Mouse (Mus musculus) hematopoietic stem cell, adult 5-6 weeks (primary cell): ENCODE measurements at regions not wholly inside any gene's neighbourhood (a gene's known extent, or its start where the extent isn't known, plus 50 kb on each side); places are given as distances from the start of the nearest gene placed in this dataset.
"Not testable (repeated sequence)": the region's sequence is repeated elsewhere in the genome, so short reads cannot be mapped to it uniquely, and the experiment has no call there.

Source experiments
- ATAC-seq, 2 experiments: fragments of 125-278 bp in 1 of 2; replicated peaks in 1 of 2; 2 replicates each; pipeline ENCODE4 v1.8.0; 2016 to 2017; ENCODE audit warnings: inconsistent platforms in 2 of 2, mild to moderate bottlenecking in 2 of 2, moderate number of reproducible peaks in 2 of 2, low read depth in 1 of 2, moderate TSS enrichment in 1 of 2; ENCODE audit not compliant: low FRiP score in 2 of 2, poor library complexity in 2 of 2, severe bottlenecking in 2 of 2, insufficient read depth in 1 of 2, low TSS enrichment in 1 of 2

DNA sequence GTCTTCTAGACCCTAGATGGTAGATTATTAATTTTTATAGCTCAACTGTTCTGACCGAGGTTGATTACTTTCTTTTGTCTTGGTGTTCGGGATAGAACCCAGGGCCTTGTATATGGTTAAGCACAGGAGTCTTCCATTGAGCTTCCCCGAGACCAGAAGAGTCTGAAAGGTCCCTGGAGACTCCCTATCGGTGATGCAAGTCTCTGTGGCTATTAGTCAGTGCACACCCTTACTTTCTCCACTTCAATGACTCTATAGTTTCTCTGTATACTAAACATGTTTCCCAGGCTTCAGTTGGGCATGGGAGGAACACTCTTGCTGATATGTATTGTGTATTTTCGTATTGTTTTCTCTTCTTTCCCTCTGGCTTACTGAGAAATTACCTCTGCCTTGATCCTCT, 623.8 kb upstream of the Igfbp3 start:
- ATAC-seq = no peak

DNA sequence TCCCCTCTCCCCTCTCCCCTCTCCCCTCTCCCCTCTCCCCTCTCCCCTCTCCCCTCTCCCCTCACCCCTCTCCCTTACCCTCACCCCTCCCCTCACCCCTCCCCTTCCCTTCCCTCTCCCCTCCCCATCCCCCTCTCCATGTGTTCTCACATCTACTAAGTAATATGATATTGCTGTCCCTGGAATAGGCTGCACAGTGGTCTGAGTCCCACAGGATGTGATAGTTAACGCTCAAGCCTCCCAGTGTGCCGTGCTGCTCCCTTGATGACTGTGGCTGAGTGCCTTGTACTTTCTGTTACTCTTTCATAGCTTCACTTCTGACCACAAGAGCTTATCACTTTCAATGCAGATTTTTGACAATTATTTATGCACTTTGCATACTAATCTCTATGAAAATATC, 620.4 kb upstream of the Igfbp3 start:
- no peak for ATAC-seq

DNA sequence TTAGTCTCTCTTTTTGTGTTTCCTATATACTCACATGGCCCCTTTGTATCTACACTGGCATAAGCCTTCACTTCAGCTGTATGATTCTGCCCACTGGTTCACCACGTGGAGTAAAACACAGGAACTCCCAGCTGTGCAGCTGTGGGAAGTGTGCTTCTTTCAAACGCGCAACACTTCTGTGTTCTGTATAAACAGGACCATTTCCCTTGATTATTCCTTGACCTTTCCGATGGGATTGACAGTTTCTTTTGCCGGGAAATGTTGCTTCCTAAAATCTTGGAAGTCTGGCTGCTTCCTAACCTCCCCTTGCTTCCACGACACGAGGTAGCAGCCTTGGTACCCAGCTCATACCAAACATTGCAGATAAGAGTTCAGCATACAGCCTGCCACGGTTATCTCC, 618.7 kb upstream of the Igfbp3 start:
- ATAC-seq = no peak

DNA sequence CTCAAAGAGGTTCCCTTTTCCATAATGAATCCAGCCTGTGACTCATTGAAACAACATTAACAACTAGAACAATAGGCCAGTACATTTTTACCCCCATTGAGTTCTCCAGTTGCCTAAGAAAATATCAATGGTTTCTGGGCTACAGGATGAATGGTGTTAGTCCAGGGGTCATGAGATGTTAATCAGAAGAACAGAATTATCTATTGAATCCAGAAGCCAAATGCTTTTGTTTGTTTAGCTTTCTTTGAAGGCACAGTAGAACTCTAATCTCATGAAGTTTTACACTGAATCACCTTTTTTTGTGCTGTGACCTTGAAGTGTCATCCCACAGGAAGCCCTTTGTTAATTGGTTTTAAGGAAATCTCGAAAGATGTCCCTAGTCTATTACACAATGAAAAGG, 616.0 kb upstream of the Igfbp3 start:
- ATAC-seq = no peak

DNA sequence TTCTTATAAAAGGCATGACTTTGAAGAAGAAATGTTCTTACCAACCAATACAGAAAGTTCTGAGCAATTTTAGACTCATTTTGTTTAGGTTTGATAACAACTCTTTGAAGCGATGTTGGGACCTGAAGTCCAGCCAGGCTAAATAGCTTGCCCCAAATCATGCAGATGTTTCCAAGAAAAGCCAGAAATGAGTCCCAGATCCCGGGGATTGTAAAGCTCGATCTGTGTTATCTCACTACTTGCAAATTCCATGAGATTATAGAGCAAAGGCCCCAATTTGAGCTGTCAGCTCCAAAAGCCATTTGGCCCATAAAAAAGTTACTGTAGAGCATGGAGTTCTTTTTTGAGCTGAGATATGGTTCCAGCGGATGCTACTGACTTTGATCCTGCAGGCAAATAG, 614.3 kb upstream of the Igfbp3 start:
- ATAC-seq = no peak

DNA sequence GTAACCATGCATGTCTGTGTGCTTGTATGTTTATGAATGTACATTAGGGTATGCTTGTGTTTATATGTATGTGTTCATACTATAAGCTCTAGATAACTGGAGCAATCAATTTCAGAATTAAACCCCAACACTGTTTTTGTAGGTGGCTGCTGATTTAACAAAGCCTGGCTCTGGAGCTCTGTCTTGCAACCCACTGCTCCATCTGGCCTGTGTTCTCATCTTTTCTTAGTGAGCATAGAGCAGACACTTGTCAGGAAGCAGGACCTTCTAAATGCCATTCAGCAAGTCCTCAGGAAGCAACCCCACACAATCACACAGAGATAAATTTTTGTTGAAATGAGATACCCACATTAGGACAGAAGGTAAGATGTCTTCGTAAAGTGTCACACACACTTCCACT, 613.7 kb upstream of the Igfbp3 start:
- ATAC-seq = no peak

DNA sequence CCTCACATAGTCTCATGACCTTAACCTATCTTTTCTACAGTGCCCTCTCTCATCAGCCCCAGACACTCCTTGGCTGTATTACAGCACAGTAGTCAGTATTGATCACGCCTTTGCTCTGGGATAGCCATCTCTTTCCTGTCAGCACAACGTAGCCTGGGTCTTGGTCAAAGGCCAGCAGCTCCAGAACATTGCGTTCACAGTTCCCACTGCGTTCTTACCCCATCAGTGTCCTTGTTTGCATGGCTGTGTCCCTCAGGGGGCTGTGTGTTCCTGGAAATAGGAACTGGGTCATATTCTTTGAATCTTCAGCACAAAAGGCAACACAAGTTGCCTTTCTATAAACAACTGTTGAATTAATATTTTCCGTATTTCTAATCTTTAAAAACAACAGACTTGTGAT, 602.0 kb upstream of the Igfbp3 start:
- ATAC-seq = no peak

DNA sequence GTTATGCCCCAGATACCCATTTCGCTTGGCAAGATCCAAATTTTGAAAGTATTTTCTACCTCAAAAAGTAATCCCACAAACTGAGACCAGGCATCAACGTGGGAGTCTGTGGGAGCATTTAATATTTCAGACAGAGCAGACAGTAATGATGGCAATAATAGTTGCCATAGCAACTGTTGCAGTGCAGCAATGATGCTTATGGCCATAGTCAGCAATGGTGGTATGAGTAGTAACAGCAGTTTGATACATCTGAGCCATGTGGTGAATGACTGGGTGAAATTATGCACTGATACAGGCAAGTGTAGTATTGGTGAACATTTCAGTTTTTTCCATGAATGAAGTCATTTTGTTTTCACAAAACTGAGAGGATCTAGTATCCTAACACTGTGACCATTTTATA, 600.8 kb upstream of the Igfbp3 start:
- no peak for ATAC-seq

DNA sequence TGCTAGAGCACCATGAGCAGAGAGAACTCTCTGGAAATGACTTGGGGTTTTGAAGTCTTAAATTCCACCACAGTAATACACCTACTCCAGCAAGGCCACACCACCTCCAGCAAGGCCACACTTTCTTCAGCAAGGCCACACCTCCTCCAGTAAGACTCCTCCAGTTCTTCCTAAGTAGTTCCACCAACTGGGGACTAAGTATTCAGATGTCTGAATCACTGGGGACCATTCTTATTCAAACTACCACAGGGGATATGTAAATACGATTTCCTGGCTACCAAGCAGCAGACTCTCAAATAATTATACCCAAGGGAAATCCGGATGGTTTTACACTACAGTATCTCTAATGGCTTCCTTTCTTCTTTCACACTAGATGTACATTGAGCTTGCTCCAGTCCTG, 598.7 kb upstream of the Igfbp3 start:
- no peak for ATAC-seq

DNA sequence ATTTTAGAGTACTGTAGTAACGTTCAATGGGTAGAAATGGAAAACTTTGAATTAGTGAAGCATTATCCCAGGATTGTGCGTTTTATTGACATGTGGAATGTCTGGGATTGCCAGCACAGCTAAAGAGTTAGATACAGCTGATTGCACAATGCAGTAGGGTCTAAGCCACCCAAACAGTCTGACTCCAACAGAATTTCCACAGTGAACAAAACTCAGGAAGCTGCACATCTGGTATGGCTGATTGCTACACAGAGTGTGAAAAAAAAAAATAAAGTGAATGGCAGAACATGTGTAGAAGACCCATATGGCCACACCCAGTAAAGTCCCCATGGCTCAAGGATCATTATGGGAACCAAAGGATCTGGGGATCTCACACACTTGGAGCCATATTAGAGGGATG, 596.0 kb upstream of the Igfbp3 start:
- no peak for ATAC-seq

DNA sequence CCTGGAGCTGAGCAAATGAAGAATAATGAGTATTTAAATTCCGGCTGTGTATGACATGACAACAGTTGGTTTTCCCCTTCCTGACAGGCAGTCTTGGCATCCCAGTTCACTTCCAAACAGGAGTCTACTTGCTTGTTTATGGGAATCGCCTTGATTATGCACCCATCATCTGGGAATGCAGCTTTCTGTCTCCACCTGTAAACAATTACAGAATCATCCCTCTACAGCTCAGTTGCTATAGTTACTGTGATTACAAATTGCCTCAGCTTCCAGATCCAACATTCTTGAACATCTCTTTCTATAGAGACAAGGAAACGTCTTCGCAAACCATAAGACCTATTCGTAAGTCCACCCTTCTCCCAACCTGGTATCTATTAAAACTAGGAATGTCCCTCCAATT, 582.6 kb upstream of the Igfbp3 start:
- no peak for ATAC-seq

DNA sequence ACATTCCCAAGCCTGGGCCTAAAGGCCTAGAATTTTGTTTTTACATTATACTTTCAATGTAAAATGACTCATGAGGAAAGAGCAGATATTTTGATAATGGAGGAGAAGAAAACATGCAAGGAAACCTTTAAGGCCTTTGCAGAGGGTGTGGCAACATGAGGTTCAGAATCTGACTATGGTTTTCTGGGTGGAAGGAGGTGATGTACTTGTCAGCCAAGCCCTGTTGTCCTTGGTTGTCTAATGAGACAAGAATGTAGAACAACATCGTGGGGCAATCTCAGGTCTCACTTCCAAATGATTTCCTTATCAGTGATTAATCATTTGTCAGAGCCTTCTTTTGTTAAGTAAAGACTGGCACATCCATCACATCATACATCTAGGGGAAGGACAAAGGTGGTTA, 580.5 kb upstream of the Igfbp3 start:
- ATAC-seq = no peak

DNA sequence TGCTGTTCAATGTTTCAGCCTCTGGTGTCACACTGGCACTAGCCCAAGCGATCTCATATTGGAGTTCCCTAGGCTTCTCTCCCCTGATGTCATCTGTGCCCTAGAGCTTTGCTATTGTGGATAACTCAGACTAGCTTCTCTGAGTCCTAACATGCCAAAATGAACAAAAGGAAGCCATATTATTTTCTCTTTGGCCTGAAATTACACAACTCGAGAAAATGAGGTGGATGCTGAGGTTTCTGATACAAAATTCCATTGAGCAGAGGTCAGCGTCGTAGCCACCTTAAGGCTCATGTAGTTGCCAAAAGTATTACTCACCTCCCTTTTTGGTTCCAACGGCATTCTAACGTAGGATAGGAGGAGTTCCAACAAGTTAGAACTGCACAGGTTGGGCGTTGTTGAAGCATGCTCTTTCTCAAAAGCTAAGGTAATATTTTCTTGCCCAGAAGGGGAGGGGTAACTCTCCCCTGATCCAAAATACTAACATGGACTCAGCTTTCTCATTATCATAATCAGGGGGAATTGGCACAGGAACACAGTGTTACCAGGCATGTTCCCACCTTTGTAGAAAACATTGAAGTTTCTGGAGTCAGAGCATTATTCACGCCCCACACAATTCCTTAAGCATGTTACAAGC, 566.9 kb upstream of the Igfbp3 start:
- ATAC-seq = no peak

DNA sequence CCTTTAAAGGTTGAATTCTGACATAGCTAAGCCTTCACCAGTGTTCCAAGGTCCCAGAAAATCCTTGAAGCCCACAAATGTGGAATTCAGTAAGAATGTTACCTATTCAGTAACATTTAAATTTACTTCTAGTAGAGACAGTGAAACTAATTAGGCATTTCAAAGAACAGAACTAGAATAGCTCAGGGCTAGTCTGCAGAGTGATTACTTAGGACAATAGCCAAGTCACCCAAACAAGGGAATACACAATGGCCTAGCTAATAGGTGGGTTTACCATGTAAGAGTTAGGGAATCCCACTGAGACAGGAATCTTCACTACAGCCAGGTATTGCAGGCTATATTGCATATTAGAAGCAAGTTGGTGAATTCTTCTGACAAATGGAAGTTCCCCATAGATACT, 561.6 kb upstream of the Igfbp3 start:
- ATAC-seq = not testable (repeated sequence)

DNA sequence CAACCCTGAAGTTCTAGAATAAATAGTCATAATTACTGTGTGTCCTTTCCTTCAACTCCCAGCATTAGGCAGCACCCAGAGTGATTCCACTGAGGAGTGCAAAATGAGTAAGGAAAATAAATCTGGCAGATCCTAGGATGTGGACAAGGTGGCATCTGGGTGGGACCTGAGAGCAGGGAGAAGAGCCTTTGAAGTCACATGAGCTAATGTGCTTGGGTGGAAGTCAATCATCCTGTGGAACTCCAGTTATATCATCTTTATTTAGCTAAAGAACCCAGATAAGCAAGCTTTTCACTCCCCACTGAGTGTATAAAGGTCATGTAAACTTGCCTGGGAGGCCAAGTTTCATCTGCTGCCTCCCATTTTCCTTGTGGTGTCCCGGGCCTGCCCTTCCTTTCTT, 551.6 kb upstream of the Igfbp3 start:
- no peak for ATAC-seq

DNA sequence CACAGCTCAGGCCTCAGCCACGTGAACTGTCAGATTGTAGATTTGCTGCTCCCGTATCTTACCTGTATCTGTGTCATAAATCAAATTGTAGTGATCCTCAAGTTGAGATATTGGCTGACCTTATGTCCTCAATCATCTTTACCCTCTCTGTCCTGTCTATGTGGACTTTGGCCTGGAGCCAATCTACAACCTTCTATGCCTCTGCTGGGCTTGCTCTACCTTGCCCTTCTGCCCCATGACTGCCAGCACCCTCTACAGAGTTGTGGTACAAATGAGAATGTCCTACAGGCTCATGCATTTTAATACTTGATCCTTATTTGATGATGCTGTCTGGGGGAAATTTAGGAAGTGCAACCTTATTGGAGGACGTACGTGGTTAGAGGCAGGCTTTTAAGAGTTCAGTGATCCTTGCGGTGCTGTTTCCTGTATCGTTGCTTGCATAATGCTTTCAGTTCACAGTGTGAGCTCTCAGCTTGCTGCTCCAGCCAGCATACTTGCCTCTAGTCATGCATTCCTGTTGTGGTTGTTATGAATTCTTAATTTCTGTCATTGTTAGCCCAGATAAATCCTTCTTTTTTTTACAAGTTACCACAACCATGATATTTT, 545.2 kb upstream of the Igfbp3 start:
- peak; percentile 73 to 89 for ATAC-seq
